Mouse (Mus musculus): Measurements from ENCODE around the gene Runx3. TPM values are rescaled to one million over a fixed set of nuclear protein-coding genes. Genes with fewer than 3 reads are reported as not detected.

The Runx3 gene
- polyA plus RNA-seq, 1 experiment from 2014 or later, result not detected

DNA sequence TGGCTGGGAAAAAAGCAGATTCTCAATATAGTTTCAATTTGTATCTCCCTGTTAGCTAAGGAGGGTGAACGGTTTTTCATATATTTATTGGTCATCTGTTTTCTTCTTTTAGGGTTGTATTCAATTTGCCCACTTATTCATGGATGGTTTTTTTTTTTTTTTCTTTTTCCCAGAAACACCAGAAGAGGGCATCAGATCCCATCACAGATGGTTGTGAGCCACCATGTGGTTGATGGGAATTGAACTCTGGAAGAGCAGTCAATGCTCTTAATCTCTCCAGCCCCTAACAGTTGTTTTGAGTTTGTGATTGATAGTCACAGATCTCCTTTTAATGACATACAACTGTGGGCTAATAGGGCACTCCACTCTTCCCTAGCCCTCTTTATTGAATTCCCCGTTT, 89.4 kb downstream of the Runx3 start:
- no peak for ATAC-seq
- peaks cover 5% of the 10 kb centered on the region for H3K4me1 ChIP-seq (replicated peaks; ENCODE audit: control insufficient read depth, insufficient read depth, low read length)
- H3K27ac ChIP-seq (ENCODE audit: low read length), result no peak overlapping the region
- WGBS, result 80% methylated on average over 2 of the region's 2 CpGs
- H3K9ac ChIP-seq (replicated peaks; ENCODE audit: low read depth, low read length), result no peak overlapping the region
- no peak overlapping the region for H3K4me2 ChIP-seq (ENCODE audit: low read length)
- no peaks in the 10 kb centered on the region for H3K9me3 ChIP-seq (ENCODE audit: control insufficient read depth, low read length)
- H3K36me3 ChIP-seq (ENCODE audit: control insufficient read depth, insufficient read depth), result no peaks in the 10 kb centered on the region
- H3K4me3 ChIP-seq (replicated peaks; ENCODE audit: low read length), result no peak overlapping the region
- peaks cover 9% of the 10 kb centered on the region; the same call in 1 of the 2 replicates for H3K27me3 ChIP-seq (replicated peaks; ENCODE audit: control insufficient read depth, insufficient read depth, low read length)

DNA sequence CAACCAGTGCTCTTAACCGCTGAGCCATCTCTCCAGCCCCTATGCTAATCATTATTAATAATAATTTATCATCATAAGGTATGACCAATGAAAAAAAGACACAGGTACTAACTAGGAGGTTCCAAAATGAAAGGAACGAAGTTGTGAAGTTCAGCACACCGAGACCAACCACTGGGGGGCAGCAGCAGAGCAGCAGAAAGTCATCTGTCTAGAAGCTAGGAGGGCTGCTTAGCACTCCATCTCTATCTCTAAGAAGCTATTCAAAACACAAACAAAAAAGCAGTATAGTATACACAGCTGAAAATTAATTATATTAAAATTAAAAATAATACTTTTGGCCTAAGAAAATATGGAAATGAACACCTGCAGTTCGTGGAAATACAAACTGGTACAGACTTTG, 99.2 kb downstream of the Runx3 start:
- Histone ChIP-seq H3K4me1 (replicated peaks; ENCODE audit: control insufficient read depth, insufficient read depth, low read length) (peaks cover 6% of the 10 kb centered on the region; the same call in 1 of the 2 replicates), H3K9ac (replicated peaks; ENCODE audit: low read depth, low read length) (no peak overlapping the region), H3K36me3 (ENCODE audit: control insufficient read depth, insufficient read depth) (peaks cover 9% of the 10 kb centered on the region), H3K4me2 (ENCODE audit: low read length) (no peak overlapping the region), H3K4me3 (replicated peaks; ENCODE audit: low read length) (no peak overlapping the region), H3K9me3 (ENCODE audit: control insufficient read depth, low read length) (no peaks in the 10 kb centered on the region), H3K27me3 (replicated peaks; ENCODE audit: control insufficient read depth, insufficient read depth, low read length) (no peaks in the 10 kb centered on the region), H3K27ac (ENCODE audit: low read length) (no peak overlapping the region)
- 57% methylated on average over 4 of the region's 4 CpGs for WGBS
- ATAC-seq, result peak; percentile 72

DNA sequence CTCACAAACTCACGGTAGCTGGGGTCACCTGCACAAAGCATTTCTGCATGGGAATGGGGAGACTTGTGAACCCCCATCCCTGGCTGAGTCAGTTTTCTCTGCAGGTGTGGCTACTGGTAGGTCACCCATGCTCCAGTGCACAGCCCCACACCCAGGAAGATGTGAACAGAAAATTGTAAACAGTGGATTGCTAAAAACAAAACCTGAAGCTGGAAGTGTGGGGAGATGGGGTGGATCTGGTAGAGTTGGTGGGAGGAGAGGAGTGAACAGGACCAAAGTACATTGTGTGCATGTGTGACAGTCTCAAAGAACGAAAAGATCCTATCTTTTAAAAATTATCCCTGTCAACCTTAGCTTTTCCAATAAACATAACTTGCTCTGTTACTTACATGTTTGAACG, 100.2 kb downstream of the Runx3 start:
- H3K4me3 ChIP-seq (replicated peaks; ENCODE audit: low read length), result no peak overlapping the region
- H3K9me3 ChIP-seq (ENCODE audit: control insufficient read depth, low read length), result no peaks in the 10 kb centered on the region
- H3K27ac ChIP-seq (ENCODE audit: low read length), result no peak overlapping the region
- H3K4me2 ChIP-seq (ENCODE audit: low read length), result no peak overlapping the region
- H3K27me3 ChIP-seq (replicated peaks; ENCODE audit: control insufficient read depth, insufficient read depth, low read length), result no peaks in the 10 kb centered on the region
- peaks cover 9% of the 10 kb centered on the region for H3K36me3 ChIP-seq (ENCODE audit: control insufficient read depth, insufficient read depth)
- H3K9ac ChIP-seq (replicated peaks; ENCODE audit: low read depth, low read length), result no peak overlapping the region
- 87% methylated on average over 3 of the region's 3 CpGs for WGBS
- no peak for ATAC-seq
- peaks cover 6% of the 10 kb centered on the region; the same call in 1 of the 2 replicates for H3K4me1 ChIP-seq (replicated peaks; ENCODE audit: control insufficient read depth, insufficient read depth, low read length)

DNA sequence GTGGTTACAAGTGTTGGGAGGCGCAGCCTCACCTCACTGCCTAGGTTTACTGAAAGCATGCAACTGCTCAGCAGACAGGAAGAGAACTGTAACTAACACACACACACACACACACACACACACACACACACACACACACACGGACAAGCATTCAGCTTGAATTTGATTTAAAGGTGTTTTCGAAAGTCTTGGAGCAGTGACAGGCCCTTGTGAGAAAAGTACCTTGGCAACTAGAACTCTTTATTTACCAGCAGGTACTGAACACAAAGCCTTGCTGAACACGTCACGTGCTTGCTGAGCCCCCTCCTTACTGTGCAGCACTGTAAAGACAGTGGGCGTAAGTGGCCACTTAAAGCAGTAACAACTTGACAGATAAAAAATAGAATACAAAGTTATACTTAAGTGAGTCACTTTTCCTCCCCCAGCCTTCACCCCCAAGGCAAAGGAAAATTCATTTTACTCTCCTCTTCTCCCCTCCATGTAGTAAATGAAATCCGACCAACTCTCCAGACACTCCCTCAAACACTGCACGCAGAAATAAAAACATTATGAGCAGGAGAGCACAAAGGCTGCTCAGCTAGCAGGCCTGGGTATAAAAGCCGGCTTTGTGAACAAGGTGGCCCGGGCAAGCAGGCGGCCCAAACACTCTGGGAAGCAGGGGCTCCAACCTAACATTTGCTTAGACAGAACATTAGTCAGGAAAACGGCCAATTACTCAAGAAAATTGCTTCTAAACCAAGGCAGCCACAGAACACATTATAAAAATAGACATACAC, 101.4 kb downstream of the Runx3 start:
- no peak for ATAC-seq
- Histone ChIP-seq H3K9ac (replicated peaks; ENCODE audit: low read depth, low read length) (no peak overlapping the region), H3K4me1 (replicated peaks; ENCODE audit: control insufficient read depth, insufficient read depth, low read length) (peaks cover 9% of the 10 kb centered on the region; the same call in 1 of the 2 replicates), H3K4me3 (replicated peaks; ENCODE audit: low read length) (no peak overlapping the region), H3K27ac (ENCODE audit: low read length) (no peak overlapping the region), H3K4me2 (ENCODE audit: low read length) (no peak overlapping the region), H3K27me3 (replicated peaks; ENCODE audit: control insufficient read depth, insufficient read depth, low read length) (no peaks in the 10 kb centered on the region), H3K9me3 (ENCODE audit: control insufficient read depth, low read length) (no peaks in the 10 kb centered on the region), H3K36me3 (ENCODE audit: control insufficient read depth, insufficient read depth) (peaks cover 9% of the 10 kb centered on the region; the same call in 1 of the 2 replicates)
- WGBS, result 70% methylated on average over 12 of the region's 12 CpGs

DNA sequence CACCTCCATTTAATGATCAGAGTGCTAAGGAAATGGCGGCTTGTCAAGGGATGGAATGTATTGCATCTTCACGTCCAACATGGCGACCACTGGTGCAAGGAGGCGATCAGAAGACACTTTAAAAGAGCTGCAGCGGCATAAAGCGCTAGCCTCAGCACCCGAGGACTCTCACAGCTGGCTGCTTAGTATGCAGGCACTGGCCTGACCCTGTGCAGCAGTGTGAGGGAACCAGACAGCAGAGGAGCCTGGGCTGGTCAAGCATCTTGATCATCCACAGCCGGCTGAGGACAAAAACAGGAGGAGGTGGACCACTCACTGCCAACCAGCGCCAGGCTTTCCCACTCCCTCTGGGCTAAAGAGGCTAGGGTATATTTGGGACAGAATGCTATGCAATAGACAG, 103.4 kb downstream of the Runx3 start:
- Histone ChIP-seq H3K9me3 (ENCODE audit: control insufficient read depth, low read length) (no peaks in the 10 kb centered on the region), H3K4me1 (replicated peaks; ENCODE audit: control insufficient read depth, insufficient read depth, low read length) (peaks cover 9% of the 10 kb centered on the region; the same call in 1 of the 2 replicates), H3K4me3 (replicated peaks; ENCODE audit: low read length) (no peak overlapping the region), H3K36me3 (ENCODE audit: control insufficient read depth, insufficient read depth) (no peaks in the 10 kb centered on the region), H3K27me3 (replicated peaks; ENCODE audit: control insufficient read depth, insufficient read depth, low read length) (no peaks in the 10 kb centered on the region), H3K4me2 (ENCODE audit: low read length) (no peak overlapping the region), H3K9ac (replicated peaks; ENCODE audit: low read depth, low read length) (no peak overlapping the region), H3K27ac (ENCODE audit: low read length) (no peak overlapping the region)
- no peak for ATAC-seq
- 79% methylated on average over 9 of the region's 9 CpGs for WGBS

DNA sequence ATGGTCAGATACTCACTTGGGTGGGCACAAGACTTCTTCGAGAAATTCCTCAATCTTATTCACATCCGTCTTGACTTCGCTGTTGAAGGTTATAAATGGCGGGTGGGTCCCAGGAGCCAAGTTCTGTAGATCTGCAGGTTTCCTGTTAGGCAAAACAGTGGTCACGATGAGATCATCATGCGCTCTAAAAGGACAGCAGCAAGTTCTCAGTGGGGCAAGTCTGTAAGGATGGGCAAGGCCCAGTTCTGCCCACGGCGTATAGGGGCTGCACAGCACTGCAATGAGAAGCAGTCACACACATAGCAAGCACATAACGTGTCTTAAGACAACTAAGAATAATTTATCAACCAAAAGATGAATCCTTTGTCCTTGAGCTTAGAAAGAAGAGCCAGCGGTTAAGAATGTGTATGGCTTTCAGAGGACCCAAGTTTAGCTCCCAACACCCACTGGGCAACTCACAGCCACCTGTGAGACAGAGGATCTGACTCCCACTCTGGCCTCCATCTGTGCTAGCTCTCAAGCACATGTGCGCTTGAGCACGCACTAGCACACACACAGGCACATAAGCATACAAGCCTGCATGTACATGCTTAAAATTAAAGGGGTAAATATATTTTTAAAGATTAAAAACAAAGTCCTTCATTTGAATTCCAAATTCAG, 105.7 kb downstream of the Runx3 start:
- ATAC-seq, result no peak
- WGBS, result 95% methylated on average over 12 of the region's 12 CpGs
- Histone ChIP-seq H3K4me1 (replicated peaks; ENCODE audit: control insufficient read depth, insufficient read depth, low read length) (peaks cover 20% of the 10 kb centered on the region), H3K4me3 (replicated peaks; ENCODE audit: low read length) (no peak overlapping the region), H3K36me3 (ENCODE audit: control insufficient read depth, insufficient read depth) (no peaks in the 10 kb centered on the region), H3K27ac (ENCODE audit: low read length) (no peak overlapping the region), H3K9me3 (ENCODE audit: control insufficient read depth, low read length) (no peaks in the 10 kb centered on the region), H3K9ac (replicated peaks; ENCODE audit: low read depth, low read length) (no peak overlapping the region), H3K27me3 (replicated peaks; ENCODE audit: control insufficient read depth, insufficient read depth, low read length) (no peaks in the 10 kb centered on the region), H3K4me2 (ENCODE audit: low read length) (no peak overlapping the region)

Other genes starting within 250 kb of the Runx3 start
- 201 and 205 TPM in 2 replicates for gene Tmem50a, start 205.6 kb upstream of the Runx3 start, polyA plus RNA-seq (2015; fragmentation: Nextera tagmentation; extraction: Ambion mirVana)
- 644 and 645 TPM in 2 replicates for gene Rsrp1, start 197.1 kb upstream of the Runx3 start, polyA plus RNA-seq (2015; fragmentation: Nextera tagmentation; extraction: Ambion mirVana)
- 73.2 and 78.4 TPM in 2 replicates for gene Syf2, start 189.8 kb upstream of the Runx3 start, polyA plus RNA-seq (2015; fragmentation: Nextera tagmentation; extraction: Ambion mirVana)
- 97.8 and 125 TPM in 2 replicates for gene Clic4, start 152.2 kb downstream of the Runx3 start, polyA plus RNA-seq (2015; fragmentation: Nextera tagmentation; extraction: Ambion mirVana)
- 179 and 198 TPM in 2 replicates for gene Srrm1, start 232.7 kb downstream of the Runx3 start, polyA plus RNA-seq (2015; fragmentation: Nextera tagmentation; extraction: Ambion mirVana)

Measured in forebrain, embryonic 16.5 days (tissue).